Mouse (Mus musculus) frontal cortex, adult 2 months (tissue): ENCODE data around the gene Gm34653. TPM values are rescaled to one million over a fixed set of nuclear protein-coding genes. Genes with fewer than 3 reads are reported as not detected.
A peak's percentile ranks its signal among the peaks of the same experiment; 100 is the strongest.
"Not testable (repeated sequence)": the region's sequence is repeated elsewhere in the genome, so short reads cannot be mapped to it uniquely, and the experiment has no call there.

Experiments used
- DNase-seq, 2 experiments: peaks; one replicate each; pipeline ENCODE4 v3.0.0; 2022; ENCODE audit warnings: low spot score in 1 of 2; ENCODE audit errors: extremely low spot score in 1 of 2
- polyA plus RNA-seq: library from polyadenylated mRNA; depleted of rRNA; stranded (reverse); fragments of >200 nt; gene quantifications from 2 replicates; pipeline ENCODE4 v1.2.3, GENCODE M21; 2012; rRNA removed

The Gm34653 gene
- not detected in 2 replicates for polyA plus RNA-seq

- DNase-seq, result not testable (repeated sequence)
Measured at GRCm38 (mm10) chr2:34832766-34833457, at the start of gene Gm34653. Gene Gm34653 (plus strand): TSS chr2:34833007.

- no peak for DNase-seq
Measured at GRCm38 (mm10) chr2:34783064-34784020, 49.5 kb upstream of the Gm34653 start.

GRCm38 (mm10) chr2:34784085-34784484, 48.7 kb upstream of the Gm34653 start:
- peak in 1 of 2 experiments; percentile 51 for DNase-seq

GRCm38 (mm10) chr2:34790282-34790681, 42.5 kb upstream of the Gm34653 start:
- no peak for DNase-seq

GRCm38 (mm10) chr2:34792543-34792942, 40.3 kb upstream of the Gm34653 start:
- DNase-seq, result not testable (repeated sequence)

- no peak for DNase-seq
Measured at GRCm38 (mm10) chr2:34794511-34794910, 38.3 kb upstream of the Gm34653 start.

GRCm38 (mm10) chr2:34795426-34795825, 37.4 kb upstream of the Gm34653 start:
- DNase-seq, result no peak

- DNase-seq, result peak; percentile 60 to 77
Measured at GRCm38 (mm10) chr2:34799357-34800256, 33.2 kb upstream of the Gm34653 start, which contains the start of gene Rabepk. Gene Rabepk (minus strand): TSS chr2:34799912.

GRCm38 (mm10) chr2:34800371-34800770, 32.4 kb upstream of the Gm34653 start:
- DNase-seq, result no peak

- DNase-seq, result peak; percentile 98
Measured at GRCm38 (mm10) chr2:34801516-34802482, 31.0 kb upstream of the Gm34653 start.

- peak in 1 of 2 experiments; percentile 28 for DNase-seq
Measured at GRCm38 (mm10) chr2:34802565-34803245, 30.1 kb upstream of the Gm34653 start.

GRCm38 (mm10) chr2:34803746-34804145, 29.1 kb upstream of the Gm34653 start:
- no peak for DNase-seq

GRCm38 (mm10) chr2:34804172-34804571, 28.6 kb upstream of the Gm34653 start:
- no peak for DNase-seq

GRCm38 (mm10) chr2:34804815-34805214, 28.0 kb upstream of the Gm34653 start:
- DNase-seq, result no peak

GRCm38 (mm10) chr2:34805364-34805950, 27.4 kb upstream of the Gm34653 start:
- DNase-seq, result no peak

GRCm38 (mm10) chr2:34808057-34808456, 24.8 kb upstream of the Gm34653 start:
- no peak for DNase-seq

GRCm38 (mm10) chr2:34809568-34809967, 23.2 kb upstream of the Gm34653 start:
- DNase-seq, result no peak

- DNase-seq, result no peak
Measured at GRCm38 (mm10) chr2:34810775-34811174, 22.0 kb upstream of the Gm34653 start.
